Mouse (Mus musculus) megakaryocyte, embryonic 14.5 days (primary cell): ENCODE measurements around the gene Bpifc. TPM values are rescaled to one million over a fixed set of nuclear protein-coding genes. Genes with fewer than 3 reads are reported as not detected.
A peak's percentile ranks its signal among the peaks of the same experiment; 100 is the strongest.

ENCODE experiments used
- H3K27me3 ChIP-seq: replicated peaks from 2 replicates; pipeline ENCODE3; 2012; ENCODE audit warnings: inconsistent platforms
- H3K36me3 ChIP-seq: replicated peaks from 2 replicates; pipeline ENCODE3; 2012; ENCODE audit warnings: low read length, inconsistent platforms, mixed read lengths
- H3K4me1 ChIP-seq: 2 replicates; pipeline ENCODE4 v1.6.1; 2012; ENCODE audit warnings: inconsistent platforms
- H3K4me3 ChIP-seq: replicated peaks from 2 replicates; pipeline ENCODE3; 2012; ENCODE audit warnings: moderate library complexity, mild to moderate bottlenecking, inconsistent platforms
- H3K9me3 ChIP-seq: 2 replicates; pipeline ENCODE4 v1.6.1; 2012; ENCODE audit warnings: inconsistent platforms
- FLI1 ChIP-seq: IDR thresholded peaks from 2 replicates; pipeline ENCODE4 v1.6.1; 2012; ENCODE audit warnings: low read length, inconsistent platforms, mixed read lengths
- GATA1 ChIP-seq: IDR thresholded peaks from 3 replicates; pipeline ENCODE4 v1.6.1; 2012; ENCODE audit warnings: mixed read lengths, low read length, inconsistent platforms, borderline replicate concordance
- polyA plus RNA-seq: library from polyadenylated mRNA; stranded (reverse); fragments of >175 nt; gene quantifications from 2 replicates; pipeline ENCODE4 v1.2.3, GENCODE M21; 2012; ENCODE audit warnings: low replicate concordance; ENCODE audit not compliant: insufficient read depth

Gene Bpifc
- polyA plus RNA-seq, 1 experiment: not detected

DNA sequence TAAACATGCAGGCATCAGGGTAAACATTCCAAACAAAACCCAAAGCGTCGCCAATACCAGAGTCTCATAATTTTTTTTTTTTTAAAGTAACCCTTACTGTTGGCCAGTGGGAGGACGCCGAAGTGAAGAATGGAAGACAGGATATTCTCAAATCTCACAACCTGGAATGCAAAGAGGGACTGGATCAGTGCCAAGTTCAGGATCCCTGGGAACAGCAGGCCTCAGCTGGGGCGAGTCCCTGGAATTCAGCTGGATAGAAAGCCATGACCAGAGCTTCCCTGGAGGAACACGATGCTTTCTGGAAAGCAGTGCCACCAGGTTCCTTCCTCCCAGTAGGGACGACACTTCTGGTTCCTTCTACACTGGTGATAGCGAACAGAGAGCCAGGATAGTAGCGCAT, 48.8 kb downstream of the Bpifc start:
- Histone ChIP-seq H3K9me3 (no peaks in the 10 kb centered on the region), H3K4me3 (no peak overlapping the region), H3K4me1 (peaks cover 22% of the 10 kb centered on the region), H3K36me3 (no peaks in the 10 kb centered on the region), H3K27me3 (peaks cover 3% of the 10 kb centered on the region)
- TF ChIP-seq GATA1 (no peak), FLI1 (no peak)

DNA sequence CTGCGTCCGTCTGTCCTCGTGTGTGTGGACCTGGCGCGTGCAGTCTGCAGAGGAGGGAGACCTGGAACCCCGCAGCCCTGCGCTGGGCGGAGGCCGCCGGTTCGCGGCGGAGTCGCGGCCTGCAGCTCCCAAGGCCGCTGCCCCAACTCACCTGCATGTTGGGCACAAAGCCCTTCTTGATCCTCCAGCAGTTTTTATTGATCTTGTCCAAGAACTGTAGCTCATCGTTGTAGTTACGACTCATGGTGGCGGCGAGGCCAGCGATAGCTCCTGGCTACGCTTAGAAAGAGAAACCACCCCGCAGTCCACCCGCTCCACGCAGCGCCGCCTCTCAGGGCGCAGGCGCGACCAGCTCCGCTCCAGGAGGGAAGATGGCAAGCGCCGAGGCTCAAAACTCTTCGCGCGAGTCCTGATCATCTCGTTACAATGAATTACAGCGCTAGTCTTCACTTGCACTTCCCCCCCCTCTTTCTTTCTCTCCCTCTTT, 54.2 kb downstream of the Bpifc start, which contains the start of gene Rtcb:
TSS of gene Rtcb (minus strand) at position 360 of the 487 bp plus-strand sequence.
- no peaks in the 10 kb centered on the region for H3K9me3 ChIP-seq
- H3K4me3 ChIP-seq: peak within 1 kb of the TSS; percentile 96
- TF ChIP-seq GATA1: no peak
- TF ChIP-seq FLI1: no peak
- no peaks in the 10 kb centered on the region for H3K27me3 ChIP-seq
- H3K36me3 ChIP-seq: peaks cover 31% of the 10 kb centered on the region
- peaks cover 50% of the 10 kb centered on the region for H3K4me1 ChIP-seq

DNA sequence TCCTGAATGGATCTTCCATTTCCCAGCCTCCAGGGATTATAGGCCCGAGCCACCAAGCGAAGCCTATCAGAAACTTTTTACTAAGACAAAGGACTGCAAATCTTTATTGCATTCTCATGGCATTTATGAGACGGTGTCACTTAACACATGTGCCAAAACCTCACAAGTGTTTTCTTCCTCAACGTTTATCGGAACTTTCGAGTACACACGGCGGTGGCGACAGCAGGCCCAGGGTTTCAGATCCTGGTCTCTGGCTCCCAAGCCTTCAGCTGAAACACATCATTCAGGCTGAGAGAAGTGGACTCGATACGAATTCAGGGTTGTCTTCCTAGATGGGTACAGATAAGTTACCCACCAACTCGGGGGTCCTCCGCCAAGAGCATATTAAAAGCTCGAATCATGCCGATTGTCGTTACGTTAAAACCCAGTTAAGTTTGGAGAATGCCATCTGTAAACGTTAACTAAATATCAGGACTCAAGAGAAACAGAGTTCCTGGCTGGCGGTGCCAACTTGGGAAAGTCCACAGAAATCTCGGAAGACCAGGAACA, 54.8 kb downstream of the Bpifc start:
- Histone ChIP-seq H3K9me3 (no peaks in the 10 kb centered on the region), H3K4me1 (peaks cover 46% of the 10 kb centered on the region), H3K36me3 (peaks cover 37% of the 10 kb centered on the region), H3K4me3 (peak overlapping the region; percentile 96), H3K27me3 (no peaks in the 10 kb centered on the region)
- no peak for TF ChIP-seq GATA1
- no peak for TF ChIP-seq FLI1

DNA sequence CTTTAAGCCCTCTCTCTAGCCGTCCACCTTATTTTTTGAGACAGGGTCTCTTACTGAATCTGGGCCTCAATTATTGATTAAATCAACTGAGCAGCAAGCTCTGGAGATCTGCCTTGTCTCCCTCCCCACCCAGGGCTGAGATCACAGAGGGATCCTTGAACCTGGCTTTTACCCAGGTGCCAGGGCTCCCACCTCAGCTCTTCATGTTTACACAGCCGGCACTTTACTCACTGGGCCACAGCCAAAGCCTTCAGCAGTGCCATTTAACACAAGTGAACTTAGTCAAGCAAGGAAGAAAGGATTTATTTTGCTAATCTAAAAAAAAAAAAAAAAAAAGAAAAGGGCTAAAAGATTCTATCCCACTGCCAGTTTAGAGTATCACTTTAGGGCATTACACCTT, 57.3 kb downstream of the Bpifc start:
- H3K4me3 ChIP-seq: no peak overlapping the region
- H3K36me3 ChIP-seq: peaks cover 62% of the 10 kb centered on the region
- H3K27me3 ChIP-seq: no peaks in the 10 kb centered on the region
- no peak for TF ChIP-seq GATA1
- TF ChIP-seq FLI1: no peak
- H3K9me3 ChIP-seq: no peaks in the 10 kb centered on the region
- peaks cover 31% of the 10 kb centered on the region for H3K4me1 ChIP-seq

DNA sequence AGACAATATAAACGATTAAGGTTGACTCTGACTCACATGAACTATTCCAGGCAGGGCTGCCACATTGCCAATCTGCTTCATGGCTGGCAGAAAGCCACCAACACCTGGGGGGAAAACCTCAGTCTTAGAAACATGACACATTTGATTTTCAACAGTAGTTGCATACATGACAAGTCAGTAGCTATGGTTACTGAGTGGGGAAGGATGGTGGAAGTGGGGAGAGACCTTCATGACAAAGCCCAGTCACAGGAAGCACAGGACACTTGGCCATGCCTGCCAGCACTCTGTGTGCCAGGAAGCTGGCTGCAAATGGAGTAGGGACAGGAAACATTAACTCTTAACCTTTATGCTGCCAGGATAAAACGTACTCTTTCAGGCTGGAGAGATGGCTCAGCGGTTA, 58.3 kb downstream of the Bpifc start:
- H3K36me3 ChIP-seq: peaks cover 72% of the 10 kb centered on the region

DNA sequence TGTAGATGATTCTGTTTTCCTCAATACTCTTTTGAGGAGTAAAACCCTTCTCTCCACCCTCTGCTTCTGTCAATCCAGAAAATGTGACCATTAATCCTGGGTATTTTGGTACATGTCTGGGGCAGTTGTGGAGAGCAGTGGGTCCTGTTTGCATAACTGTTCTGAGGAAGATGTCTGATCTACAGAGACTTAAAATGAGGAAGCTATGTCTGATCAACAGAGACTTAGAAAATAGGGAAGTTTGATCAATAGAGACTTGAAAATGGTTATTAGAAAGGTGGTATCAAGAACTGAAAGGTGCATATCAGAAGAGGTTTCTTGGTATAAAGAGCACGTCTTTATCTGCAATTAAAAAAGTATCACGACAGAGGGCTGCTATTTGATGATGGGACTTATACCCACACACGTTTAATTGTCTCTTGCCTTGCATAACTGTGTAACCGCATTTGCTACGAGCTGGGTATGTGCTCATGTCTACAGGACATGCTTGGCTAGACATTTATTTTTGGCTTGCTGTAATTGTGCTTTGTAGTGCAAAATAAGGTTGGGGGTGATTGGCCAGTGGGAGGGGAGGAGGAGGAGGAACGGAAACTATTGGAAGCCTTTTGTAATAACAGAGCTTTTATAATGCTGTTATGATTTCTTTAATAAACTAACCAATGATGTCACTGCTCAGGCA, 59.8 kb downstream of the Bpifc start:
- no peaks in the 10 kb centered on the region for H3K9me3 ChIP-seq
- peaks cover 86% of the 10 kb centered on the region for H3K36me3 ChIP-seq
- peaks cover 31% of the 10 kb centered on the region for H3K4me1 ChIP-seq
- H3K4me3 ChIP-seq: no peak overlapping the region
- H3K27me3 ChIP-seq: no peaks in the 10 kb centered on the region
- TF ChIP-seq FLI1: no peak
- no peak for TF ChIP-seq GATA1

More for the DNA sequence above, 58.3 kb downstream of the Bpifc start:
- no peak overlapping the region for H3K4me3 ChIP-seq
- H3K27me3 ChIP-seq: no peaks in the 10 kb centered on the region
- H3K4me1 ChIP-seq: peaks cover 31% of the 10 kb centered on the region
- H3K9me3 ChIP-seq: no peaks in the 10 kb centered on the region
- TF ChIP-seq GATA1 (no peak), FLI1 (no peak)

DNA sequence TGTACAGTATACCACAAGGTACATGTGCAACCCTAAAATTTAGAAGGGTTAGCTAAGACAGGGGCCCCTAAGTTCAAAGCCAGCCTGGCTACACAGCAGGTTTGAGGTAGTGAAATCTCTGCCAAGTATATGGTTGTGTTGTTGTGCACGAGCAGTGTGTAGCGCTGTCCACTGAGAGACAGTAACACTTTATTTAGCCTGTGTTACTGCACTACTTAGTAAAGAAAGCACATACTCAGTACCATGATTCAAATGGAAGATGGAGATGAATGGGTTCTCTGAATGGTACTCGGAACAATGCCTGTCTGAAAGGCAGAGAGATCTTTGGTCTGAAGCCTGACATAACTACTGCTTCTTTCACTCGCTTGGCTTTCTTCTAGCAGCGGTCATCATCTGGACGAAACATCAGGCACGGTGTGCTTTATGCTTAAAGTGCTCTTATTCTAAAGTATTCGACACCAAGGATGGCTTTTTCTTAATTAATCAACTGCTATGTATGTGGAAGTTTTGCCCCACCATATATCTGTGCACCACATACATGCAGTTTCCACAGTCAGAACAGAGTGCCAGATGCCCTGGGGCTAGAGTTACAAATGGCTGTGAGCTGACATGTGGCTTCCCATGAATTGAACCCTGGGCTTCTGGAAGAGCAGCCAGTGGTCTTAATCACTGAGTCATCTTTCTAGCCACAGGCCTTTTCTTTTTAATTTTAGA, 63.1 kb downstream of the Bpifc start:
- Histone ChIP-seq H3K9me3 (no peaks in the 10 kb centered on the region), H3K4me3 (no peak overlapping the region), H3K27me3 (no peaks in the 10 kb centered on the region), H3K36me3 (peaks cover 99% of the 10 kb centered on the region), H3K4me1 (peaks cover 4% of the 10 kb centered on the region)
- TF ChIP-seq FLI1 (no peak), GATA1 (no peak)

DNA sequence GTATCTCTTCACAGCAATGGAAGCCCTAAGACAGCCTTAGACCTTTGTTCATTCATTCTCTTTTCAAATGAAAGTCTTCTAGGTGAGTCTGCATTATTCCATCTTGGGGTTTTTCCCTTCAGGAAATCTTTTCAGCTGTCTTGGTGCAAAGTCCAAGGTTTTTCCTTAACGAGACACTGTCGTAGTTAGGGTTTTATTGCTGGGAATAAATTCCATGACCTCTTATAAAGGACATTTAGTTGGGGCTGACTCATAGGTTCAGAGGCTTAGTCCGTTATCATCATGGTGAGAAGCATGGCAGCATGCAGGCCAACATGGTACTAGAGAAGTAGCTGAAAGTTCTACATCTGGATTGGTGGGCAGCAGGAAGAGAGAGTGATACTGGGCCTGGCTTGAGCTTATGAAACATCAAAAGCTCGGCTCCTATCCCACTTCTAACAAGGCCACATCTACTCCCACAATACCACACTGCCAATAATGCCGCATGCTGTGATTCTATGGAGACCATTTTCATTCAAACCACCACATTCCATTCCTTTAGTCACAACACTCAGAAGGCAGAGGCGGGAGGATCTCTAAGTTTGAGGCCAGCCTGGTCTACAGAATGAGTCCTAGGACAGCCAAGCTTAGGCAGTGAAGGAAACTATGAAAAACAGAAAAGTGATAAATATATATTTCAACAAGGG, 75.3 kb downstream of the Bpifc start:
- H3K4me1 ChIP-seq: no peaks in the 10 kb centered on the region
- H3K36me3 ChIP-seq: peaks cover 61% of the 10 kb centered on the region
- TF ChIP-seq FLI1: no peak
- no peak for TF ChIP-seq GATA1
- H3K27me3 ChIP-seq: peaks cover 3% of the 10 kb centered on the region
- no peak overlapping the region for H3K4me3 ChIP-seq
- H3K9me3 ChIP-seq: peaks cover 19% of the 10 kb centered on the region

DNA sequence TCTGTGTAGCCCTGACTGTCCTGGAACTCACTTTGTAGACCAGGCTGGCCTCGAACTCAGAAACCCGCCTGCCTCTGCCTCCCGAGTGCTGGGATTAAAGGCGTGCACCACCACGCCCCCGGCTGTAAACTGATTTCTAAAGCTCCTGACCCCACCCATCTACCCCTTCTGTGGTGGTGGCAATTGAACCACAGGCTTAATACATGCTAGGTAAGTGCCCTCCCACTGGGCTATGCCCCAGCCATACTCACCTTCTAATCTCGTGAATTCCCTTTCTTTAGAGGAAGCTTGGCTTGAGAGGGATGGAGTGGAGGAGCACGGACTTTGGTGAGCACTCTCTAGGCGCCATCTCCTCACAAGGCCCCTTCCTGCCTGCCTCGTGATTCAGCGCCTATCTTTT, 81.7 kb downstream of the Bpifc start:
- Histone ChIP-seq H3K4me1 (peaks cover 22% of the 10 kb centered on the region), H3K27me3 (peaks cover 33% of the 10 kb centered on the region), H3K4me3 (no peak overlapping the region), H3K9me3 (no peaks in the 10 kb centered on the region), H3K36me3 (no peaks in the 10 kb centered on the region)
- no peak for TF ChIP-seq FLI1
- no peak for TF ChIP-seq GATA1

DNA sequence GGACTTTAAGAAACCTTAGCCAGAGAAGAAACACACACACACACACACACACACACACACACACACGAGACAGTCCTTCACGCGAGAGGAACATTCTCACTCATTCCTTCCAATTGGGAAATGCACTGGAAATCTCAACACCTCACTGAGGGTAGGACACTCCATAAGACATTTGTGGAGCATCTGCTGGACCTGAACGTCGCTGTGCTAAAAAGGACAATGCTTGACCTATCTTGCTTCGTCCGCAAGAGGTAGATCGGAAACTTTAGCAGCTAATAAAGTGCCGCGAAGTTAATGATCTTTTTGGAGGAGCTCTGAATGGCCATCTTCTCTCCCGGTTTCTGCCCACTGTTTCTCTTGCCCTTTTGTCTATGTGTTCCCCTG, 82.5 kb downstream of the Bpifc start:
- peak overlapping the region; percentile 50 for H3K4me3 ChIP-seq
- H3K36me3 ChIP-seq: no peaks in the 10 kb centered on the region
- no peaks in the 10 kb centered on the region for H3K9me3 ChIP-seq
- peaks cover 22% of the 10 kb centered on the region for H3K4me1 ChIP-seq
- TF ChIP-seq GATA1: no peak
- TF ChIP-seq FLI1: no peak
- H3K27me3 ChIP-seq: peaks cover 33% of the 10 kb centered on the region
